Mouse (Mus musculus) kidney, adult 18-20 months (tissue): ENCODE data around the gene Ivns1abp.
"Not testable (repeated sequence)": the region's sequence is repeated elsewhere in the genome, so short reads cannot be mapped to it uniquely, and the experiment has no call there.

Source experiments
- DNase-seq: peaks from one replicate; pipeline ENCODE4 v3.0.0; 2021

Gene Ivns1abp

DNA sequence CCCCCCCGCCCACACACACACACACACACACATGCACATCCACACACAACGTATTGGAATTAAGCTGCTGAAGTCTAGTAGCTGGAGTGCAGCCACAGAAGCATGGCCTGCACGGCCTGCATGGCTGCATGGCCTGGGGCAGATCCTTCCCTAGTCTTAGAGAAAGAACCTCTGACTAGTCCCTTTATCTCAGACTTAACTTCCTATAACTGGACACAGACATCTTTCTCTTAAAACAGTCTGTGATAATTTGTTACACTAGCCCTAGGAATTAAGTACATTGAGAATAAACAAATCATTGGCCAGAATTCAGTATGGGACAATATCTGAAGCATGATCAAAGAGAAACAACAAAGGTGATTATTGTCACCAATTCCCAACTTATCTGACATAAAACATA lies 2.0 kb upstream of the Ivns1abp start:
- DNase-seq = no peak

DNA sequence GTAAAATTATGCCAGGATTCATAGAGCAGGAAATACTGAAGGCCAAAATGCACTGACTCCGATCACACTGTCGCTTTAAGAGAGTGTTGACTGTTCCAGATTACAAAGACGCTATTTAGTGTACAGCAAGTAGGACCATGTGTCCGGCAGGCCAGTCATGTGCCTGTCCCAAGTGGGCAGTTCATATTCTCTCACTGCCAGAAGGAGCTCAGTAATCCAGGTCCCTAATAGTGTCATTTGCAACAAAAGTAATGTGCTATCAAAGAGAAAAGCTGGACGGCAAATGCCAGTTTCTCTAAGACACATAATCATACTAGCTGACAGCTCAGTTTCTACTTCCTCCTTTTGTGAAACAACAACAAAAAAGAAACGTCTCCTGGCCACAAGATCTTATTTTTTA lies 1.3 kb upstream of the Ivns1abp start:
- peak; percentile 65 for DNase-seq

DNA sequence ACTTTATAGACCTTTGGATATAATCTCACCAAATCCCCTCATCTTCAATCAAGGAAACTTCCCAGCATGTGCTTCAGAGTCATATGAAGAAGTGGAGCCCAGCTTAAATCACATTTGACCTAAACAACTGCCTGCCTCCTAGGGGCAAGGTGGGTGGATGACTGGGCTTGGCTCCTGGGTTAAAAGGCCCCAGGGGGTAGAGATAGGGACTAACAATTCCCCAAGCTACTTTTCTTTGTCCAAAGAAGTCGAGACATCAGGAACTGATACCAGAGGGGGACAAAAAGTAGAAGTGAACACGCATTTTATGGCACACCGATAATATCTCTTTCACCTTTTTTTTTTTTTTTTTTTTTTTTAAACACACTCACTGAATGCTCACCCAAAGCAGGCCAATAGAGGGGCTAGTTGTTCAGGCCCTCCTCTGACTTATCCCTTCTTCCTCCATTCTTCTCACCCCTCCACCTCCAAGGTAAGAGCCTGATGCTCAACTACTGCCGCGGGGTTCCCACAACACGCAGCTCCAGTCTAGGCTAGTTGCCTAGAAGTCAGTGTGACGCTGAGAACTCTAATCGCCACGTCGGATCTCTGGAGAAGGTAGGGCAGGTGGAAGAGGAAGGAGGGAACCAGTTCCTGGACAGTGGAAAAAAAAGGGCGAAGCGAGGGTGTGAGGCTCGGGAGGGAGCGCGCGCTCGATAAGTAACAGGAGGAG lies 550 bp upstream of the Ivns1abp start:
- DNase-seq = peak; percentile 45

DNA sequence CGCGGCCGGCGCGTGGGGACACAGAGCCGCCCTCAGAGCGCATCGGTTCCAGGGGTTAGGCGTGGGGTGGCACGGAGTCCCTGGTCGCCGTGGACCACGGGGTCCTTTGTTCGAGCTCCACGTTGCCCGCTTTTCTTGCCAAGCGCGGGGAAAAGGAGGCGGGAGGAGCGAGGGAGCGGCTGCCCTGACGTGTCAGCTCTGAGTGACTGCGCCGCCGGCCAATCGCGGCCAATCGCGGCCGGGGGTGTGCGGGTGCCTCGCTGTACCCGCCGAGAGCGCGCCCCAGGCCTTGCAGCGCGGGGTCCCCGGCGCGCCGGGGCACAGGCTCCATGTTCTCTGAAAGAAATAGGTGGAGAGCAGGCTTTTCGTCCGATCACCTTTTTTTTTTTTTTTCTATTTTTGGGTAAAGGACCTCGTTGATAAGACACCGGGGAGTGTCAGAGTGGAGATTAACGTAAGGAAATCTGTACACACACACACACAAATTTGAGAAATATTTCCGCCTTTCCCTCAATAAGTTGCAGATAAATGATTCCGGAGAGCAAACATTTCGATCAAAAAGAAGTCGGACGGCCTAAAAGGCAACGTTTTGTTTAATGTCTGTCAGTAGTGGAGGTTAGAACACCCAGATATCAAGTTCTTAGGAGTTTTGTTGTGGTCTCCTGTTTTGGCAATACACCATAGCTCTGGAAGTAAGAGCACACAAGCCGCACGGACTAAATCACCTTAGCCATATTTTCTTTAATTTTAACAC lies 1.0 kb downstream of the Ivns1abp start:
- DNase-seq = peak; percentile 95

DNA sequence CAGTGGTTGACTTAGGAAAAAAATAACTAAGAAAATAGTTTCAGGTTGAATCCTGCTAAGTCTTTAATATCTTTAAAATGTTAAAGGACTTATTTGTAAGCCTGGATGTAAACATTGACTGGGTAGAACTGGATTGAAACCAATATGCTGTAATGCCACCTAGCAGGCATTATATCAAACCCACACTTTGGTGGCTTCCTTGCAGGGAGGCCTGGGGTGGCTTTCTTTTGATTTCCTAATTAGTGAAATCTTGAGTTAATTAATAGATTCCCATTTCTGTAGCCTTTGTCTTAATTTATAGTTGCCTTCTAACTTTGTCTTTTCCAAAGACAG lies 1.6 kb downstream of the Ivns1abp start:
- no peak for DNase-seq

DNA sequence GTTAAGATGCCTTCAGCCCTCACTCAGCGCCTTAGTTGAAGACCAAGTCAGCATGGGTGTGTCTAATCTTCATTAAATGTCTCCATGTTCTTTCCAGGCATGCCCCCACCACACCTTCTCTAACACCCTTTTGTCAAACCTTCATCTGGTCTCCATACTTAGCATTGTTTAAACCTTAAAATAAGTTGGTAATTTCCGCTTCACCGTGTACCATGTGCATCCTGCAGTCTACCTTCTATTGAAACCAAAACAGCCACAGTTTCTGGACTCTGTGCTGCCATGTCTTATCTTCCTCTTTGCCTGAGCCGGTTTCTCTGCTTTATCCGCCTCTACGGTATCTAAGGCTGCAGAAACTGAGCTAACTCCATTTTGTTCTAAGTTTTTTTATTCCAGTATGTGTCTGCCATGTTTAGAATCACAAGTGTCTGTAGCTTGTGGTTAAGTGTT lies 2.4 kb downstream of the Ivns1abp start:
- no peak for DNase-seq

DNA sequence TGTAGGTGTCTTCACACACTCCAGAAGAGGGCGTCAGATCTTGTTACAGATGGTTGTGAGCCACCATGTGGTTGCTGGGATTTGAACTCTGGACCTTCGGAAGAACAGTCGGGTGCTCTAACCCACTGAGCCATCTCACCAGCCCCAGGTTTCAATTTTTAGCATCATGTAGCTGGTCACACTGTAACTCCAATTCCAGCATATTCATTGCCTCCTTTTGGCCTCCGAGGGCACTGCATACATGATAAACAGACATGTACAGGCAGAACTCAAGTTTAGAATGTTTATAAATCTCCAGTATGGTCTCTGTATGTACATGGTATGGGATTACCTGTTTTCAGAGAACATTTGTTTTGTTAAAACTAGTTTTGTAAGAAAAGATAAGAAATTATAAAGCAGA lies 4.0 kb downstream of the Ivns1abp start:
- not testable (repeated sequence) for DNase-seq

DNA sequence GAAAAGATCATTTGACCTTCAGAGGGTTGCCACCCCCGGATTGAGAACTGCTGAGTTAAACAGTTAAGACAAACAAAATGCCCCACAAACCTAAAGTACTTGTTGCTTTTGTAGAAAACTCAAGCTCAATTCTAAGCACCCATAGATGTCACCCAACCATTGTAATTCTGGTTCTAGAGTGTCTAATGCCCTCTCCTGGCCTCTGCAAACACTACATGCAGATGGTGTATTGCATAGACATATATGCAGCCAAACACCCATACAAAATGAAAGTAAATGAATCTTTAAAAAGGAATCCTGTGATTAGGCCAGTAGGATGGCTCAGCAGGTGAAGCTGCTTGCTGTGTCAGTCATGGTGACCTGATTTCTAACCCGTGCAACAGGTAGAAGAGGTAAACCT lies 8.6 kb downstream of the Ivns1abp start:
- peak; percentile 58 for DNase-seq

DNA sequence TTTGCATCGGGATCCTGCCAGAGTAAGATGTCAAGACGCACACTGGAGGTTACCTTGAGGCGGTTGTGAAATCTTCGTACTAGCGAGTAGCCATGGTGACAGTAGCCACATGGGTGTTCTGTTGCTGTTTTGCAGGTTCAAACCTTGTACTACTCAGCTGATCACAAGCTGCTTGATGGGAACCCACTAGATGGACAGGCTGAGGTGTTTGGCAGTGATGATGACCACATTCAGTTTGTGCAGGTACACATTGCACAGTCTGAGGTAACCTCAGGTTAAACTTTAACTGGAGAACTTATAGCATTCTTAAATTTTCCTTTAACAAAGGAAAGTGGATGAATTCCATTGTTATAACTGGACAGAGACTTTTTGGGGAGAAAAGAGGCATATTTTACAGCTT lies 11.7 kb downstream of the Ivns1abp start:
- DNase-seq = no peak

DNA sequence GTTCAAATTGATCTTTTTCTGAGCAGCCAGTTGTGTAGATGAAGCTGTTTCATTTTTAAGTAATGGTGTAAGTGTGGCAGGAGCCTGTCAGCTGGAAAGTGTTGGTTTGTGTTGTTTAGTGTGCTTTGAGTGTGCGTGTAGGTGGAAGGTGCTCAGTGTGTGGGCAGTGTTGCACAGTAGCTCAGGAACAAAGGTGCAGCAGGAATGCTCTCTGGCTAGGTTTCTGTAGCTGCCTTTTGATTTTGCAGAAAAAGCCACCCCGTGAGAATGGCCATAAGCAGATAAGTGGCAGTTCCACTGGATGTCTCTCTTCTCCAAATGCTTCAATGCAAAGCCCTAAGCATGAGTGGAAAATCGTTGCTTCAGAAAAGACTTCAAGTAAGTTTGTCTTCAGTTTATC lies 15.1 kb downstream of the Ivns1abp start:
- DNase-seq = no peak

DNA sequence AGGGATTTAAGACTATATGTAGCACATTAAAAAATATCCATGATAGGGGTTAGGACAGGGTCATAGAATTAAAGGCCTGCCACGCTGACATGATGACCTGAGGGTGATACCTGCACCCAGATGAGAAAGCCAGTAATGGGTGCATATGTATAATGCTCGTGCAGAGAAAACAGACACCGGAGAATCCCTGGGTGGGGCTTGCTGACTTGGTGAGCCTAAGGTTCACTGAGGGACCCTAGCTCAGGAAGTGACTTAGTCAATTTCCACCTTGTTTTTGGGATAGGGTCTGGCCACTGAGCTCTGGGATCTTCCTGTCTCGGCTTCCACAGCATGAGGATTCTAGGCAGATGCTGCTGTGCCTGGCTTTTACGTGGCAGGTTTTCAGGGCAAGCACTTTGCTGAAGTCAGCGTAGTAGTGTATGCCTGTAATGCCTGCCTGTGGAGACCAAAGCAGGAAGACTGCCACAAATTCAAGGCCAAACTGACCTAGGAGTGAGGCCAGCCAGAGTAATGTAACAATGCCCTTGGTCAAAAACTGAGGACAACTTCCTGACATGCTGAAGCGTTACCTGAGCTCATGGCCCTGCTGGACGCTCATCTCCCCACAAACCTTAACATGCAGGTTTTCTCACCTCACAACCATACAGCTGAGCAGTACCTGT lies 22.8 kb downstream of the Ivns1abp start:
- no peak for DNase-seq

DNA sequence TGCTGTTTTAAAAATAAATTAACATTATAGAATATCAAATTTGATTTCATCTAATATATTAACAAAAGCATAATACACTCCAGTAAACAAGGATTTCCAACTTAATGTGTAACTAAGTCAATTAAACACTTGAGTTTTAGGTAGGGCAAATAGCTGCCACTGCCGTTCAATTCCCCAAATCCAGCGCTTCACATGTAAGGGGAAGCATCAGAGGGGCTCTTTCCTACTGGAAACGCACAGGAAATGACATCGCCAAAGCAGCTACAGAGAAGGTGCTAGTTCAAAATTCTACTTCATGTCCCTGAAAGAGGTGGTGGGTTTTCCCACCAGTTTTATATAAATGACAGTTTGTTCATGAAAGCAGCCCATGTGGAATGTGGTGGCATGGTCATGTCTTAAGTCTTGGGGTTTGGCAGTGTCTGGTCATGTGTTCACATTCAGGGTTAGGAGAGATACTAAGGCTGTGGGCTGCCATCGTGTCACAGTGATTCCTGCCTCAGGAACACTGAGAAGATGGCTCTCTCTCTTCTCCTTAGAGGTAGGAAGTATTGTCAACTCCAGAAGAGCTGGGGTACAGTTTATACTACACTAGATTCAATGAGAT lies 23.5 kb downstream of the Ivns1abp start:
- no peak for DNase-seq

DNA sequence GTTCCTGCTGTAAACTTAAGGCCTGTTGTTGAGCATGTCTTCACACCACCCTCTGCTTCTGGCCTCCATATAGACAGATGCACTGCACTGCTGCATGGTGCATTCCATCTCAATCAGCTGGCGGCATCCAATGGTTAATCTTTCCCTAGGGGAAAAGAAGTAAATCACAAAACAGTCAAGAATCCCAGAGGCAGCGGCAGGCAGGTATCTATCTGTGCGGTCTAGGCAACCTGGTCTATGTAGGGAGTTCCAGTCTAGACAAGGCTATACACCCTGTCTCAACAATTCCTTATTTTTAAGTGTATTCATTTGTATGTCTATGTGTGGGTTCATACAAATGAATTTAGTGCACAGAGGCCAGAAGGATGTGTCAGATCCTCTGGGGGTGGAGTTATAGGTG lies 24.2 kb downstream of the Ivns1abp start:
- DNase-seq = no peak

DNA sequence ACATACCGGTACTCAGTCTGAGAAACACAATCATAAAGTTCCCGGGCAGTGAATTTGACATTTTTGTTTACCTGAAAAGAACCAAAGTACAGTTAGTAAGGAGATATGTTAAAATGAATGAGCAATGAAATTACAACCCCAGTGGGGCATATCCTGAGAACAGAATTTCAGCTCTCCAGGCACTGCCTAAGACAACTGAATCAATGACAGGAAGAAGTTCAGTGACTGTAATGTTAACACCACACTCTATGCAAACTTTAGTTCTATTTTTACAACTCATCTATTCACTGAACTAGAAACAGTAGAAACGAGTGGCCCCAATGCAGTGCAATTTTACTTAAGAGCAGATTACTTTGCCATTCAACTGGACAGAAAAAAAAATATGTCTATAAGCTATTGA lies 26.3 kb downstream of the Ivns1abp start:
- no peak for DNase-seq

DNA sequence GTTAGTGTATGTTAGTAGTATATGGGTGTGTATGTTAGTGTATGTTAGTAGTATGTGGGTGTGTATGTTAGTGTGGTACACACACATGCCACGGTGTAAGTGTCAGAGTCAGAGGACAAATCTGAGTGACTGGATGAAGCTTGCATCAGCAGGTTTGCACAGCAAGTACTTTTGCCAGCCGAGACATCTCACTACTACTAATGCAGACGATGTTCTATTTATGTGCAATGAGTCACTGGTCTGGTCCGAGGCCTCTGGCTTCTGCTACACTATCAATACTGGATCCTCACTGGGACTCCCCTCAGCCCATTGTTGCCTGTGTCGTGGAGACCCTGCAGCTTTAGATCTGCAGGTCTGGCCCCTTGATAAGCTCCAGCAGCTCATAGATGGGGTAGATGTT lies 27.3 kb downstream of the Ivns1abp start:
- no peak for DNase-seq

DNA sequence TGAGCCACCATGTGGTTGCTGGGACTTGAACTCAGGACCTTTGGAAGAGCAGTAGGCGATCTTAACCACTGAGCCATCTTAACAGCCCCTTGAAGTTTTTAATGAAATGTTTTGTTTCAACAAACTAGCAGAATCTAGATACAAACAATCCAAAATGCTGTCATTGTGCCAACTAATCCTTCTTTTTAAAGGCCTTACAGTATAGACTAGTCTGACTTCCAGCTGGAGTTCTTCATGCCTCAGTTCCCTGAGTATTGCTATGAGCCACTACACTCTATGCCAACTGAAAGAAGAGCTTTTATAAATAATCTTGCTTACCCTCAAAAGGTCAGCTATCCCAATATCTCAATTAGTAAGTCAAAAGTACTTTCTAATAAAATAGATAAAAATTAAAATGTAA lies 28.5 kb downstream of the Ivns1abp start:
- DNase-seq = no peak

DNA sequence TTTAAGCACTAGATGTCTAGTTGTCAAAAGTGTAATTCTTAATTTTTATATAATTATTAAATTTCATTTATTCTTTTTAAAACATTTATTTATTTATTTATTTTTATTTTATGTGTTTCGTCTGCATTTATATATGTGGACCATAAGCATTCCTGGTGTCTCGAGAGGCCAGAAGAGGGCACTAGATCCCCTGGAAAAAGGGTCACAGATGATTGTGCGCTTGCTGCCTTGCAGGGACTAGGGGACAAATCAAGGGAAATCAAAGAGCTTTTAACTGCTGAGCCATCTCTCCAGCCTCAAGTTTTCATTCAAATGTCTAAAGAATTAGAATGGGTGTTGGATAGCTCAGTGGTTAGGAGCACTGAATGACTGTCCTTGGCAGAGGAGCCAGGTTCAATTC lies 33.1 kb downstream of the Ivns1abp start:
- DNase-seq = no peak

DNA sequence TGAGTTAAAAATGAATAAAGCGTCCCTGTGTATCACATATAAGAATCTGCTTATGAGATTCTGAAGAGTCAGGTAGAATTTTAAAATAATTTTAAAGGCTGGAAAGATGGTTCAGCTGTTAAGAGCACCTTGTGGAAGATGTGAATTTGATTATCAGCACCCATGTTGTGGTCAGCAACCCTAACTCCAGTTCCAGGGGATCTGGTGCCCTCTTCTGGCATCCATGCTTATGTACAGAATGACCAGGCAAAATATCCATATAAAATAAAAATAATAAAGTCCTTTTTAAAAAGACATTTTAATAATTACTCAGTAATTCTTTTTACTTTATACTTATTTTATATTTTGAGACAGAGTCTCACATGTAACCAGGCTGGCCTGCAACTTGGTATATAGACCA lies 45.8 kb downstream of the Ivns1abp start:
- DNase-seq = peak; percentile 30

DNA sequence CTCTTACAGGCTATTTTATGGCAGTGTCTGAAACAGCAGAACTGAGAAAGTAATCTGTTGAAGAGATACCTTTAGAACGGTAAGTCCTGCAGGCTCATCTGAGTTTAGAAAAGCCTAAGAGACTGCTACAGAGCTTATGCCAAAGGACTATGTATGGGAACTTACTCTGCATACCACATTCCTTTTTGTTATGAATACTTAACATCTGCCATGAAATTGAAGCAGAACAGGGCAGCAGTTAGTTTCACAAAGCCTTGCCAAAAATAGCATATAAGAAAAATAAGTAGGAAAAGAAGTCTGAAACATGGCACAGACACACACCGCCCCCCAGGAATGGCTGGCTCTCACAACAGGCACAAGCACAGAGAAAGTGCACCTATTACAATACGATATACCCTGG lies 65.5 kb downstream of the Ivns1abp start:
- no peak for DNase-seq
